Mouse (Mus musculus) cerebellum, postnatal 14 days (tissue): ENCODE data around the gene Ctdspl.

Experiments used
- DNase-seq, 2 experiments: peaks; one replicate each; pipeline ENCODE4 v3.0.0; 2021; ENCODE audit warnings: mixed read lengths in 2 of 2

The Ctdspl gene

GRCm38 (mm10) chr9:118926111-118926650, at the start of gene Ctdspl:
Gene Ctdspl (plus strand): TSS chr9:118926453.
- peak; percentile 60 to 65 for DNase-seq

- DNase-seq: no peak
Observed at GRCm38 (mm10) chr9:118876902-118877301, 49.4 kb upstream of the Ctdspl start.

- no peak for DNase-seq
Observed at GRCm38 (mm10) chr9:118877365-118878008, 48.8 kb upstream of the Ctdspl start.

- DNase-seq: no peak
Observed at GRCm38 (mm10) chr9:118878596-118878995, 47.7 kb upstream of the Ctdspl start.

GRCm38 (mm10) chr9:118881281-118881945, 44.8 kb upstream of the Ctdspl start:
- DNase-seq: peak; percentile 26 to 42

- DNase-seq: no peak
Observed at GRCm38 (mm10) chr9:118881946-118882284, 44.3 kb upstream of the Ctdspl start.

GRCm38 (mm10) chr9:118883150-118883549, 43.1 kb upstream of the Ctdspl start:
- no peak for DNase-seq

- no peak for DNase-seq
Observed at GRCm38 (mm10) chr9:118885785-118886184, 40.5 kb upstream of the Ctdspl start.

- DNase-seq: no peak
Observed at GRCm38 (mm10) chr9:118887201-118887600, 39.1 kb upstream of the Ctdspl start.

GRCm38 (mm10) chr9:118887734-118888133, 38.5 kb upstream of the Ctdspl start:
- no peak for DNase-seq

GRCm38 (mm10) chr9:118890149-118890548, 36.1 kb upstream of the Ctdspl start:
- peak in 1 of 2 experiments; percentile 18 for DNase-seq

GRCm38 (mm10) chr9:118890645-118891044, 35.6 kb upstream of the Ctdspl start:
- DNase-seq: no peak

- no peak for DNase-seq
Observed at GRCm38 (mm10) chr9:118891068-118891467, 35.2 kb upstream of the Ctdspl start.

- DNase-seq: peak; percentile 57 to 70
Observed at GRCm38 (mm10) chr9:118891593-118891992, 34.7 kb upstream of the Ctdspl start.

GRCm38 (mm10) chr9:118895101-118895500, 31.2 kb upstream of the Ctdspl start:
- no peak for DNase-seq

GRCm38 (mm10) chr9:118900677-118901076, 25.6 kb upstream of the Ctdspl start:
- no peak for DNase-seq

- no peak for DNase-seq
Observed at GRCm38 (mm10) chr9:118901917-118902316, 24.3 kb upstream of the Ctdspl start.

GRCm38 (mm10) chr9:118907934-118908620, 18.2 kb upstream of the Ctdspl start:
- peak; percentile 85 to 89 for DNase-seq

GRCm38 (mm10) chr9:118913048-118913447, 13.2 kb upstream of the Ctdspl start:
- DNase-seq: no peak

- no peak for DNase-seq
Observed at GRCm38 (mm10) chr9:118913613-118914012, 12.6 kb upstream of the Ctdspl start.

GRCm38 (mm10) chr9:118914589-118914988, 11.7 kb upstream of the Ctdspl start:
- no peak for DNase-seq

- DNase-seq: peak; percentile 49 to 64
Observed at GRCm38 (mm10) chr9:118915290-118915689, 11.0 kb upstream of the Ctdspl start.

GRCm38 (mm10) chr9:118919672-118920186, 6.5 kb upstream of the Ctdspl start:
- peak; percentile 75 to 87 for DNase-seq
